Mouse (Mus musculus) urinary bladder, postnatal 10 days (tissue): ENCODE measurements around the gene Cd180.
"Not testable (repeated sequence)": the region's sequence is repeated elsewhere in the genome, so short reads cannot be mapped to it uniquely, and the experiment has no call there.

Experiments used
- DNase-seq: peaks from one replicate; pipeline ENCODE4 v3.0.0; 2022; ENCODE audit warnings: low spot score

The Cd180 gene

GRCm38 (mm10) chr13:102677602-102678001 lies 15.8 kb upstream of the Cd180 start:
- not testable (repeated sequence) for DNase-seq

GRCm38 (mm10) chr13:102678482-102678881 lies 14.9 kb upstream of the Cd180 start:
- no peak for DNase-seq

GRCm38 (mm10) chr13:102684890-102685289 lies 8.5 kb upstream of the Cd180 start:
- no peak for DNase-seq

DNA sequence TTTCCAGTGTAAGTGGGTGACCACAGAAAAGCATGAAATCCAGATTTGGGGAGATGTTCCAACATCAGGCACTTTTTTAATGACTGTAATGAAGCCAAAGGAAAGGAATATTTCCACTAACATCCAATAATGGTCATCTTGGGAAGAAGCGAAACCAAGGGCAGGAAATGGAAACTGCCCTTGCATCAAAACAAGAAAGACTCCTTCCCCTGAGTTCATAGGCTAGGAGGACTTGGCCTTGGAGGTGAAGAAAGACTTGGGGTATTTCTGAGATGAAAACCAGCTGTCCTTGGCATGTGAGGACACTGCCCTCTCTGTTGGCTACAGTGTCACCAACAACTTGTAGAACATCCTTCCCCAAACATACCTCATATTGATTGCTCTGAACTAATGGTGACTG lies 5.2 kb upstream of the Cd180 start:
- DNase-seq, result no peak

DNA sequence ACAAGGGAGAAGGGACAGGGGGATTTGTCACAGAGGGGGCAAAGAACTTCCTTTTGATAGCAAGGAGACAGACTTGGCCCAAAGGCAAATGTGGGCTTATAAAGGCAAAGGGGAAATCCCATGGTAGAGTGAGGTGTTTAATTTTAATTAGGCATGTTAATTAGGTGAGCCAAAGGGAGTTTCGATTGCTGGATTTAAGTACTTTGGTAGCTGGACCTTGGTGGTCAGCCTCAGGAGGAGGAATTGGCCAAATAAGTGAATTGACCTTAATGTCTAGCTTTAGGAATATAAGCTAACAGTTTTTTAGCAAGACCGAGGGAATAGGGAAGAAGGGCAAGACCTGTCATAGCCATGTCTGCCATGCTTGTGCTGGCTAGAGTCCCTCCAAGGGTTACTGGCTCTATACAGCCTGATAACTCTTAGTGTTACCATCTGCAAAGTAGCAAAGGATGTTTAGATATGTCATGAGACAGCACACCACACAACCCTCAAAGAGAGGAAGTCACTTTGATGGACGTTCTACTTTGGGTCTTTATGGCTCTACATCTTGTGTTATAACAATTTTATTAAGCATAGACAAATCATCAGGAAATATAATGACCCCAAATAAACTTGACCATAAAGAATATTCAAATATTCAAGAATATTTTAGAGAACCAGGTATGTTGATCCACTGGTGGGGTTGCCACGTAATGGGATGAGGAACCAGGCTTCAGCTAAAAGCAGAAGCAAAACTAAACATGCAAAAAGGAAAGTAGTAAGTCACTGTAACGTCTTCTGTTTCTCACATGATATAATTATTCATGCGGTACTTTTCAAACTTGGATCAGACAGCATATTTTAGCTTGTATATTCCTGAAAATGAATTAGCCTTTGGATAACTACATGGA lies 3.9 kb upstream of the Cd180 start:
- DNase-seq, result no peak

DNA sequence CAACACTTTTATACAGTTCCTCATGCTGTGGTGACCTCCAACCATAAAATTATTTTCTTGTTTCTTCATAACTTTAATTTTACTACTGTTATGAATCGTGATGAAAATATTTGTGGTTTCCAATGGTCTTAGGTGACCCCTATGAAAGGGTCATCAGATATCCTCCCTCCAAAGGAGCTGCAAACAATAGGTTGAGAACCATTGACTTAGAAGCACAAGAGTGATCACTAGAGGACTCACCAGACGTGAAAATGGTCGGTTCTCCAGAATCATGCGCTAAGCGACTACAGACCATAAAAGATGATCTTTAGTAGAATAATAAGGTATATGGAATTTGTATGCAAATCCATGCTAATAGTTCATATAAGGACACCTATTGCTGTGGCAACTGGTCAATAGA lies 3.2 kb upstream of the Cd180 start:
- DNase-seq, result no peak

DNA sequence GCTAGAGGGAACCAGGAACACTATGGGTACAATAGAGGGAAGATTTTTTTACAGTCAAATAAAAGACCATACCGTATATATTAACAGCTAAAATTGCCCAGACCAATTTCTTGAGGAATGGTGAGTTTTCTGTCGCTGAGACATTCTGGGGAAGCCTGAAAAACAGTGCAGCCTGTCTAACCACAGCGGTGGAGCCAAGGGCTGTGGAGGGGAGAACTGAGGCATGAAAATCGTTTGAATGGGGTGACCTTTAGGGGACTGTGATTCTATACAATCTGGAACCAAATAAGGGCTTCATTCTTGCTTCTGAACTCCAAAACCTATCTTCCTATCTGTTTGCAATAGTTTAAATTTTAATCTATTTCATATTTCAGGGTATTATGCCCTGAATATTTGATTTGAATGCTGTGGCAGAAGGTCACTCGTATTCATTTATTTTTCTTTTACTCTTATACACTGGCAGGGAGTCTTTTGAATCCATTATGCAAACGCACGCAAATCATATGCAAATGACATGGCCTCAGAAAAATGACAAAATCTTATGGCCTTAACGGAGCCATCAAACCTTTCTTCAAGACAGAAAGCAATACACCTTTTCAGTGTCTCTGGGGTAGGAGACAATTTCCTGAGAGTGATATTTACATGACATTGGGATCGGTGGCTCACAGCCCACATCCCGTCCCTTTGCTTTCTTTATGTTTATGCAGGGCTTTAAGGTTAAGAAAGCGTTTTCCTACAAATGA lies 1.8 kb upstream of the Cd180 start:
- no peak for DNase-seq

DNA sequence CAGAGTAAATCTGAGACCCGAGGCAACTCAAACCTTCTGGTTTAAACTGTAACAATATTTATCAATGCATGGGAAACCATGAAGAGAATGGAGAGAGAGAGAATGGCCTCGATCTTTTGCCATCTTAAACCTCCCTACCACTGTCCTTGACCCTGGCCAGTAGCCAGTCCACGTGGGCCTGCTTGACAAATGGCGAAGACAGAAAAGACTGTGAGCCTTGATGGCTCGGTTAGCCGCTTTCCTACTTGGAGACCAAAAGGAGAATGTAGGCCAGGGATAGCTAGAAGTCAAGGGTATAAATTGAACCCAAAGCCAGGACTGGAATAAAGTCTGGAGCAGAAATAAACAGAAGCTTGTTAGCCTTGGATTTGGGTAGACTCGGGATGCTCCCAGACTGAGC lies 796 bp downstream of the Cd180 start:
- no peak for DNase-seq

- DNase-seq, result no peak
Observed at GRCm38 (mm10) chr13:102695121-102695905, 2.0 kb downstream of the Cd180 start.

GRCm38 (mm10) chr13:102698335-102698734 lies 5.0 kb downstream of the Cd180 start:
- no peak for DNase-seq

GRCm38 (mm10) chr13:102698751-102699323 lies 5.5 kb downstream of the Cd180 start:
- no peak for DNase-seq

GRCm38 (mm10) chr13:102700176-102700575 lies 6.8 kb downstream of the Cd180 start:
- DNase-seq, result no peak

- no peak for DNase-seq
Observed at GRCm38 (mm10) chr13:102700744-102701143, 7.4 kb downstream of the Cd180 start.

- DNase-seq, result no peak
Observed at GRCm38 (mm10) chr13:102716973-102717372, 23.6 kb downstream of the Cd180 start.

- DNase-seq, result no peak
Observed at GRCm38 (mm10) chr13:102725416-102725815, 32.1 kb downstream of the Cd180 start.

DNA sequence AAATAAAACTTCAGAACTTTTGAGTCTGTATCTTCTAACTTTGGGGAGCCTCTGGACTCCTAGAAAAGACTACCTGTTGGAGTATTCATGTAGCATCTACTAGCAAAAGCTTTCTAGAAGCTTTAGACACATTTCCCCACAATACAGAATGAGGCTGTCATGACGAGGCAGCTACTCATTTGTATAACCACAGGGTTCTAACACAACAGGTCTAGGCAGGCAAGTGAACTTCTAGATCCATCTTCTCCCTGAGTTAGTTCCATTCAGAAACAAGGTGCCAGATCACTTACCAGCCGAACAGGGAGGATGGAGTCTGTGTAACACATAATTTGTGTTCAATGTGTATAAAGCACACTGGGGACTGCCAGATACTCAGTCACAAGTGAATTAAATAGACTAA lies 32.5 kb downstream of the Cd180 start:
- no peak for DNase-seq

GRCm38 (mm10) chr13:102726876-102727275 lies 33.5 kb downstream of the Cd180 start:
- no peak for DNase-seq

DNA sequence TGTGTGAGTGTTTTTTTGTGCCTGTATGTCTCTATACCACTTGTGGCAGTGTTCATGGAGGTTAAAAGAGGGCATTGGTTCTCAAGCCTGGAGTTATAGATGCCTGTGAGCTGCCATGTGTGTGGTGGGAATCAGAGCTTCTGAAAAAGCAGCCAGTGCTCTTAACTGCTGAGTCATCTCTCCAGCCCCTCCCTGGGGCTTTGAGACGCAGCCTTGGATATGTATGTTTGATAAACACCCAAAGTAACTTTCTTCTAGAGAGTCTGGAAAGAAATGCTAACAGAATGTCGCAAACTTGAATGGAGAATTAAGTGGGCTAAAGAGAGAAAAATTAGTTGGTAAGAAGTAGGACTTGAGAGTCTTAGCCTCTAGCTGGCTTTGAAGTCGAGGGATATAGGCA lies 34.7 kb downstream of the Cd180 start:
- no peak for DNase-seq

GRCm38 (mm10) chr13:102728951-102729350 lies 35.6 kb downstream of the Cd180 start:
- DNase-seq, result not testable (repeated sequence)

- no peak for DNase-seq
Observed at GRCm38 (mm10) chr13:102733063-102733462, 39.7 kb downstream of the Cd180 start.

DNA sequence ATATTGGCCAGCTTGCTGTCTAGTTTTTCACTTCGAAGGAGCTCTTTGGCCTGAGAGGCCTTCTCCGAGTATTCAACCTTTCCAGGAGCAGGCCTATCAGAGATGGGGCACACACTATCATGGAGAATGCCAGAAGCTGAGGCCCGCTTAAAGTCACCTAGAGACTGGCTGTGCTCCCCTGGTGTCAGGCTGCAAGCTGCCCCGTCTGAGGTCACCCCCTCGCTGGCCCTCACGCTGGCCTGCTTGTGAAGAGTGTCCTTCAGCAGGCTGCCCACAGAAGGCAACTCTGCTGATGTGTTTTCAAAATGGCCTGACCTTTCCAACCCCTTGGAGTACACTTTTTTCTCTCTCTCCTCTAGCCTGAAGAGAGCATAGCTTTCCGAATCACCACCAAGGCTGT lies 44.5 kb downstream of the Cd180 start:
- no peak for DNase-seq
